Mouse (Mus musculus) embryonic fibroblast, embryonic 13.5 days (primary cell): ENCODE data around the gene B3gnt5.

Experiments
- CTCF ChIP-seq: IDR thresholded peaks from 2 replicates; pipeline ENCODE4 v1.5.1; 2011; ENCODE audit warnings: mild to moderate bottlenecking, control low read depth, low read length, moderate library complexity, borderline replicate concordance; ENCODE audit not compliant: insufficient read depth
- POLR2A ChIP-seq: IDR thresholded peaks from 2 replicates; pipeline ENCODE4 v1.6.1; 2011; ENCODE audit warnings: low read depth, mild to moderate bottlenecking, control low read depth, low read length, moderate library complexity

- TF ChIP-seq POLR2A (no peak), CTCF (no peak)
These were observed 29.9 kb downstream of the B3gnt5 start for GRCm38 (mm10) chr16:19789914-19790313.
